Mouse (Mus musculus) heart, embryonic 12.5 days (tissue): Measurements from ENCODE around the gene Pde7b. TPM values are rescaled to one million over a fixed set of nuclear protein-coding genes. Genes with fewer than 3 reads are reported as not detected.

Experiments used
- polyA plus RNA-seq: library from polyadenylated mRNA; unstranded; fragments of >200 nt; fragmentation: Nextera tagmentation; extraction: Ambion mirVana; gene quantifications from 2 replicates; pipeline ENCODE4 v1.2.1, GENCODE M21; 2016

The Pde7b gene
- polyA plus RNA-seq, 1 experiment from 2014 or later, result 16.3 TPM

Other genes with a start within 250 kb of the Pde7b start
- 5.1 and 5.4 TPM in 2 replicates for gene Ahi1, start 227.5 kb upstream of the Pde7b start, polyA plus RNA-seq